Mouse (Mus musculus) heart, postnatal 0 days (tissue): ENCODE results near the gene Bax. TPM values are rescaled to one million over a fixed set of nuclear protein-coding genes. Genes with fewer than 3 reads are reported as not detected.
A peak's percentile ranks its signal among the peaks of the same experiment; 100 is the strongest.
"Not testable (repeated sequence)": the region's sequence is repeated elsewhere in the genome, so short reads cannot be mapped to it uniquely, and the experiment has no call there.

Experiments
- ATAC-seq: fragments of 200-750 bp; cut with Nextera tagmentation; 2 replicates; pipeline ENCODE4 v1.8.0; 2017; ENCODE audit warnings: low read depth, moderate number of reproducible peaks, moderate library complexity; ENCODE audit not compliant: insufficient read depth
- DNase-seq: peaks from one replicate; pipeline ENCODE4 v3.0.0-alpha.2; 2016; ENCODE audit warnings: low spot score
- H3K27ac ChIP-seq: fragments of 300-500 bp; sonication (generic); 2 replicates; pipeline ENCODE4 v1.5.1; 2014; ENCODE audit warnings: low read depth, mild to moderate bottlenecking
- H3K27me3 ChIP-seq: fragments of 300-500 bp; sonication (generic); 2 replicates; pipeline ENCODE4 v1.6.1; 2014; ENCODE audit warnings: low read length, mixed read lengths; ENCODE audit not compliant: control insufficient read depth, insufficient read depth
- H3K36me3 ChIP-seq: fragments of 300-500 bp; sonication (generic); replicated peaks from 2 replicates; pipeline ENCODE4 v1.6.1; 2014; ENCODE audit warnings: low read length, mixed read lengths; ENCODE audit not compliant: control insufficient read depth, insufficient read depth
- H3K4me1 ChIP-seq: fragments of 300-500 bp; sonication (generic); 2 replicates; pipeline ENCODE4 v1.6.1; 2014; ENCODE audit warnings: antibody characterized with exemption; ENCODE audit not compliant: control insufficient read depth, insufficient read depth
- H3K4me2 ChIP-seq: fragments of 300-500 bp; sonication (generic); 2 replicates; pipeline ENCODE4 v1.6.1; 2014; ENCODE audit warnings: low read depth, mild to moderate bottlenecking, low read length, moderate library complexity
- H3K4me3 ChIP-seq: fragments of 300-500 bp; sonication (generic); 2 replicates; pipeline ENCODE4 v1.5.1; 2014; ENCODE audit warnings: low read depth, low read length
- H3K9ac ChIP-seq: fragments of 300-500 bp; sonication (generic); replicated peaks from 2 replicates; pipeline ENCODE4 v1.6.1; 2014; ENCODE audit warnings: low read depth, low read length, mixed read lengths
- H3K9me3 ChIP-seq: fragments of 300-500 bp; sonication (generic); replicated peaks from 2 replicates; pipeline ENCODE4 v1.6.1; 2016; ENCODE audit warnings: low read length; ENCODE audit not compliant: control insufficient read depth
- CTCF ChIP-seq: IDR thresholded peaks from 2 replicates; pipeline ENCODE4 v1.5.1; 2016; ENCODE audit warnings: antibody characterized with exemption, control low read depth, low read depth
- EP300 ChIP-seq: IDR thresholded peaks from 2 replicates; pipeline ENCODE4 v1.6.1; 2016; ENCODE audit warnings: antibody characterized with exemption, low read depth
- WGBS: fragments of 180-500 bp; shearing (Covaris S2); extraction: QIAGEN DNeasy Blood & Tissue Kit; methylation state at CpG from one replicate; pipeline ENCODE4 v1.1.7; 2014; 5-methylcytosine and 5-hydroxymethylcytosine counted together
- polyA plus RNA-seq: library from polyadenylated mRNA; unstranded; fragments of >200 nt; fragmentation: Nextera tagmentation; extraction: Ambion mirVana; gene quantifications from 2 replicates; pipeline ENCODE4 v1.2.1, GENCODE M21; 2015
- total RNA-seq: library from RNA; depleted of rRNA; stranded (reverse); fragments of >200 nt; gene quantifications from 2 replicates; pipeline ENCODE4 v1.2.3, GENCODE M21; 2014; ENCODE audit warnings: low replicate concordance

The Bax gene
- total and polyA plus RNA-seq, 2 experiments from 2014 or later = 88.1 to 101 TPM

DNA sequence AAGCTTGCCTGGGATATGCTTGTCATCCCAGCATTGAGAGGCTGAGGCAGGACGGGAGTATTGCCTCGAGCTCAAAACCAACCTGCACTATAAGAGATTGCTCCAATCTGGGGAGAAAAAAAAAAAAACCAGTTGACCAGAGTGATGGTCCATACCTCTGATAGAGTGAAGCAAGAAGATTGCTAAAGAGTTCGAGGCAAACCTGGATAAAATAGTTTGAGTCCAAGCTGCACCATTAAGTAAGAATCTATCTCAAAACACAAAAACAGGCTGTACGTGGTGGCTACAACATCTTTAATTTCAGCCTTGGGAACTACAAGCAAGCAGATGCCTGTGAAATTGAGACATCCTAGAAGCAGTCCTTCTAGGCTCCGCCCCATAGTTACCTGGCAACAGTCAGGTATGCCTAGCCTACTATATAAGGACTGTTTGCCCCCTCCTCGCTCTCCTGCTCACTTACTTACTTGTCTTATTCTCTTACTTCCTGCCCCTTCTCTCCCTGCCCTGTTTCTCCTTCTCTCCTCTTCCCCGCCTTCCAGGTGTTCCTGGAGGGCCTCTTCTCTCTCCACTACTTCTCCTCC lies 482 bp upstream of the Bax start:
- no peaks in the 10 kb centered on the region for H3K27me3 ChIP-seq
- no peak for TF ChIP-seq CTCF
- no peak for TF ChIP-seq EP300
- peak overlapping the region; percentile 87 for H3K4me3 ChIP-seq
- 37% methylated on average over 7 of the region's 7 CpGs for WGBS
- DNase-seq = no peak
- no peaks in the 10 kb centered on the region for H3K9me3 ChIP-seq
- H3K36me3 ChIP-seq = peaks cover 23% of the 10 kb centered on the region
- H3K4me1 ChIP-seq = peaks cover 12% of the 10 kb centered on the region
- ATAC-seq = peak; percentile 18
- no peak overlapping the region for H3K27ac ChIP-seq
- H3K9ac ChIP-seq = no peak overlapping the region
- H3K4me2 ChIP-seq = peak overlapping the region; percentile 90

DNA sequence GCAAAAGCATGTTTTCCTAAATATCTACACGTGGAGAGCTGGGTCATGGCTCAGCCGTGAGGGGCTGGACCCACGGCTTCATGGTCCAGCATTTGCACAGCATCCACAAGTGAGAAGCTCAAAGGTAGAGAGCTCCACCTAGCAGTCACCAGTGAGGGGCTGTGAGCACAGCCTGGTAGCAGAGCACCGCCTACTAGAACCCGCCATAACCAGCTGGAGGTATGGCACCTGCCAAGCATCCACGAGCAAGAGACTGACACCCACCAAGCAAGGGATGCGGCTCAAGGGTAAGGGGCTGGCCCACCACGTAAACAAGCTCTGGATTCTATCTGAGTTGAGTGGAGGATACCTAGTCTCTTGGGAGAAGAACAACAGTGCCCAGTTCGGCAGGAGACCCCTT lies 1.1 kb downstream of the Bax start:
- Histone ChIP-seq H3K4me2 (peak overlapping the region; percentile 90), H3K4me3 (peak overlapping the region; percentile 87), H3K9ac (no peak overlapping the region), H3K27me3 (no peaks in the 10 kb centered on the region), H3K4me1 (peaks cover 16% of the 10 kb centered on the region), H3K27ac (no peak overlapping the region), H3K9me3 (no peaks in the 10 kb centered on the region), H3K36me3 (peaks cover 23% of the 10 kb centered on the region)
- no peak for TF ChIP-seq EP300
- no peak for TF ChIP-seq CTCF
- WGBS = 77% methylated on average over 9 of the region's 9 CpGs
- DNase-seq = no peak
- no peak for ATAC-seq

- no peak overlapping the region for H3K4me2 ChIP-seq
Observed at GRCm38 (mm10) chr7:45465112-45465511, 1.6 kb downstream of the Bax start.

DNA sequence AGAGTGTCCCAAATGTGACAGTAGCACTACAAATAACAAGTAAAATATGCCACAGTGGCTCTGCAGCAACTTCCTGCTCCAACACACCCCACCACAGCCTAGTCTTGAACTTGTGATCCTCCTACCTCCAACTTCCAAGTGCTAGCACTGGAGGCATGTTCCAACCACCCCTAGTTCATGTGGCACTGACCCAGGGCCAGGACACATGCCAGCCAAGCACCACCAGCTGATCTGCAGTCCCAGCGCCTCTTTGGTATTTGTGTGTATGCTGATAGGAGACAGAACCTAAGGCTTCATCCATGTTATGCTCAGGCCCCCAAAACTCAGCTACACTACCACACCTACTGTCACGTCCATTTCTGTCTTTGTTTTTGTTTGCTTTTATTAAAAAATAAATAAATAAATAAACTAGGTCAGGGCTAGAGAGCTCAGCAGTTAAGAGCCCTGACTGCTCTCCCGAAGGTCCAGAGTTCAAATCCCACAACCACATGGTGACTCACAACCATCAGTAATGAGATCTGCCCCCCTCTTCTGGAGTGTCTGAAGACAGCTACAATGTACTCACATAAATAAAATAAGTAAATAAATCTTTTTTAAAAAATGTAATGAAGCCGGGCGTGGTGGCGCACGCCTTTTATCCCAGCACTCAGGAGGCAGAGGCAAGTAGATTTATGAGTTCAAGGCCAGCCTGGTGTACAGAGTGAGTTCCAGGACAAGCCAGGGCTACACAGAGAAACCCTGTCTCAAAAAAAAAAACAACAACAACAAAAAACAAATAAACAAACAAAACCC lies 2.5 kb downstream of the Bax start:
- H3K36me3 ChIP-seq = peaks cover 23% of the 10 kb centered on the region
- no peak for TF ChIP-seq EP300
- TF ChIP-seq CTCF = no peak
- ATAC-seq (no peak), DNase-seq (no peak)
- peaks cover 20% of the 10 kb centered on the region for H3K4me1 ChIP-seq
- no peaks in the 10 kb centered on the region for H3K27me3 ChIP-seq
- no peak overlapping the region for H3K4me2 ChIP-seq
- H3K9me3 ChIP-seq = no peaks in the 10 kb centered on the region
- no peak overlapping the region for H3K9ac ChIP-seq
- H3K27ac ChIP-seq = no peak overlapping the region
- H3K4me3 ChIP-seq = no peak overlapping the region
- 92% methylated on average over 7 of the region's 7 CpGs for WGBS

More at GRCm38 (mm10) chr7:45465112-45465511, 1.6 kb downstream of the Bax start:
- Histone ChIP-seq H3K27me3 (no peaks in the 10 kb centered on the region), H3K27ac (no peak overlapping the region), H3K4me3 (no peak overlapping the region), H3K9ac (no peak overlapping the region), H3K9me3 (no peaks in the 10 kb centered on the region), H3K4me1 (peaks cover 20% of the 10 kb centered on the region), H3K36me3 (peaks cover 23% of the 10 kb centered on the region)
- TF ChIP-seq CTCF = no peak
- TF ChIP-seq EP300 = no peak
- DNase-seq (no peak), ATAC-seq (no peak)
- 94% methylated on average over 12 of the region's 12 CpGs for WGBS

DNA sequence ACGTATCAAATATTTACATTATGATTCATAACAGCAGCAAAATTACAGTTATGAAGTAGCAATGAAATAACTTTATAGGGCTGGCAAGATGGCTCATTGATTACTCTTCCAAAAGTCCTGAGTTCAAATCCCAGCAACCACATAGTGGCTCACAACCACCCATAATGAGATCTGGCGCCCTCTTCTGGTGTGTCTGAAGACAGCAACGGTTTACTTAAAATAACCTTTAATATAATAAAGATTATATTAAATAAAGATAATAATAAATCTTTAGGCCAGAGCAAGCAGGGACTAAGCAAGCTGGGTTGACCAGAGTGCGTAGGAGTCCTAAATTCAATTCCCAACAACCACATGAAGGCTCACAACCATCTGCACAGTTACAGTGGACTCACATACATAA lies 3.8 kb downstream of the Bax start:
- H3K4me3 ChIP-seq, H3K27ac ChIP-seq, H3K9me3 ChIP-seq, DNase-seq, H3K9ac ChIP-seq, H3K4me2 ChIP-seq, H3K27me3 ChIP-seq, ATAC-seq: not testable (repeated sequence)
- H3K4me1 ChIP-seq = peaks cover 27% of the 10 kb centered on the region
- WGBS = 77% methylated on average over 4 of the region's 4 CpGs
- H3K36me3 ChIP-seq = peaks cover 32% of the 10 kb centered on the region
